Mouse (Mus musculus): ENCODE results near the gene Zfp341. TPM values are rescaled to one million over a fixed set of nuclear protein-coding genes. Genes with fewer than 3 reads are reported as not detected.

Gene Zfp341
- total and polyA plus RNA-seq, 3 experiments, result 2.7 to 4.0 (median 3.1) TPM

GRCm38 (mm10) chr2:154593025-154593424, 20.1 kb upstream of the Zfp341 start:
- intact Hi-C loops (cut with DNase I), result loop anchor here (1.0 kb wide), 1 partner anchor 20 kb away; the partner anchor contains the start of genes 4930519P11Rik and Zfp341
- Histone ChIP-seq H3K27me3 (ENCODE audit: control insufficient read depth, insufficient read depth, low read length) (no peaks in the 10 kb centered on the region), H3K36me3 (ENCODE audit: control insufficient read depth, insufficient read depth, low read length) (no peaks in the 10 kb centered on the region), H3K27ac (no peak overlapping the region), H3K4me1 (ENCODE audit: control insufficient read depth, insufficient read depth, low read length) (peaks cover 2% of the 10 kb centered on the region; the same call in 1 of the 2 replicates), H3K9ac (ENCODE audit: low read depth, low read length) (no peak overlapping the region), H3K4me3 (no peak overlapping the region), H3K79me2 (replicated peaks; ENCODE audit: control insufficient read depth, insufficient read depth, low read length) (no peaks in the 10 kb centered on the region)
- no peak for TF ChIP-seq POLR2A (IDR thresholded peaks at IDR 0.05; ENCODE audit: insufficient read depth, low read depth, low read length)
- peak; percentile 81 for TF ChIP-seq CTCF (IDR thresholded peaks at IDR 0.05)
- TF ChIP-seq EP300 (IDR thresholded peaks at IDR 0.05; ENCODE audit: insufficient read depth, low read depth, low read length), result no peak
- DNase-seq, result peak; percentile 36 to 45
- 63% methylated on average over 3 of the region's 3 CpGs for WGBS

- Histone ChIP-seq H3K36me3 (ENCODE audit: control insufficient read depth, insufficient read depth, low read length) (no peaks in the 10 kb centered on the region), H3K79me2 (replicated peaks; ENCODE audit: control insufficient read depth, insufficient read depth, low read length) (no peaks in the 10 kb centered on the region), H3K27ac (no peak overlapping the region), H3K9ac (ENCODE audit: low read depth, low read length) (no peak overlapping the region), H3K4me1 (ENCODE audit: control insufficient read depth, insufficient read depth, low read length) (peaks cover 2% of the 10 kb centered on the region; the same call in 1 of the 2 replicates), H3K27me3 (ENCODE audit: control insufficient read depth, insufficient read depth, low read length) (no peaks in the 10 kb centered on the region), H3K4me3 (no peak overlapping the region)
- TF ChIP-seq POLR2A (IDR thresholded peaks at IDR 0.05; ENCODE audit: insufficient read depth, low read depth, low read length) (no peak), EP300 (IDR thresholded peaks at IDR 0.05; ENCODE audit: insufficient read depth, low read depth, low read length) (no peak), CTCF (IDR thresholded peaks at IDR 0.05) (no peak)
- 50% methylated on average over 5 of the region's 5 CpGs for WGBS
- intact Hi-C loops (cut with DNase I), result no loop called here
- DNase-seq, result peak in 1 of 2 experiments; percentile 30
Observed at GRCm38 (mm10) chr2:154595775-154596174, 17.3 kb upstream of the Zfp341 start.

GRCm38 (mm10) chr2:154597399-154597798, 15.7 kb upstream of the Zfp341 start:
- no peaks in the 10 kb centered on the region for H3K36me3 ChIP-seq (ENCODE audit: control insufficient read depth, insufficient read depth, low read length)
- no peak for DNase-seq

GRCm38 (mm10) chr2:154600586-154600985, 12.5 kb upstream of the Zfp341 start:
- no peak overlapping the region for H3K9ac ChIP-seq (ENCODE audit: low read depth, low read length)
- no peaks in the 10 kb centered on the region for H3K27me3 ChIP-seq (ENCODE audit: control insufficient read depth, insufficient read depth, low read length)
- H3K4me3 ChIP-seq, result no peak overlapping the region
- TF ChIP-seq CTCF (IDR thresholded peaks at IDR 0.05), result no peak
- TF ChIP-seq POLR2A (IDR thresholded peaks at IDR 0.05; ENCODE audit: insufficient read depth, low read depth, low read length), result no peak
- TF ChIP-seq EP300 (IDR thresholded peaks at IDR 0.05; ENCODE audit: insufficient read depth, low read depth, low read length), result no peak
- H3K27ac ChIP-seq, result no peak overlapping the region
- intact Hi-C loops (cut with DNase I), result no loop called here
- no peaks in the 10 kb centered on the region for H3K79me2 ChIP-seq (replicated peaks; ENCODE audit: control insufficient read depth, insufficient read depth, low read length)
- no peaks in the 10 kb centered on the region for H3K36me3 ChIP-seq (ENCODE audit: control insufficient read depth, insufficient read depth, low read length)
- 78% methylated on average over 6 of the region's 6 CpGs for WGBS
- peaks cover 3% of the 10 kb centered on the region for H3K4me1 ChIP-seq (ENCODE audit: control insufficient read depth, insufficient read depth, low read length)
- DNase-seq, result no peak

More at GRCm38 (mm10) chr2:154597399-154597798, 15.7 kb upstream of the Zfp341 start:
- no peak for TF ChIP-seq CTCF (IDR thresholded peaks at IDR 0.05)
- TF ChIP-seq POLR2A (IDR thresholded peaks at IDR 0.05; ENCODE audit: insufficient read depth, low read depth, low read length), result no peak
- no peak for TF ChIP-seq EP300 (IDR thresholded peaks at IDR 0.05; ENCODE audit: insufficient read depth, low read depth, low read length)
- Histone ChIP-seq H3K79me2 (replicated peaks; ENCODE audit: control insufficient read depth, insufficient read depth, low read length) (no peaks in the 10 kb centered on the region), H3K9ac (ENCODE audit: low read depth, low read length) (no peak overlapping the region), H3K4me1 (ENCODE audit: control insufficient read depth, insufficient read depth, low read length) (peaks cover 2% of the 10 kb centered on the region; the same call in 1 of the 2 replicates), H3K27ac (no peak overlapping the region), H3K4me3 (no peak overlapping the region), H3K27me3 (ENCODE audit: control insufficient read depth, insufficient read depth, low read length) (no peaks in the 10 kb centered on the region)
- WGBS, result 86% methylated on average over 3 of the region's 3 CpGs
- intact Hi-C loops (cut with DNase I), result no loop called here

- peaks cover 2% of the 10 kb centered on the region for H3K4me1 ChIP-seq (ENCODE audit: control insufficient read depth, insufficient read depth, low read length)
Observed at GRCm38 (mm10) chr2:154601324-154601723, 11.8 kb upstream of the Zfp341 start.

GRCm38 (mm10) chr2:154603007-154603637, 10.0 kb upstream of the Zfp341 start:
- H3K79me2 ChIP-seq (replicated peaks; ENCODE audit: control insufficient read depth, insufficient read depth, low read length), result no peaks in the 10 kb centered on the region
- peak overlapping the region; percentile 92 for H3K27ac ChIP-seq
- 7% methylated on average over 22 of the region's 22 CpGs for WGBS
- peak overlapping the region; percentile 97 for H3K9ac ChIP-seq (ENCODE audit: low read depth, low read length)
- TF ChIP-seq EP300 (IDR thresholded peaks at IDR 0.05; ENCODE audit: insufficient read depth, low read depth, low read length), result no peak
- TF ChIP-seq POLR2A (IDR thresholded peaks at IDR 0.05; ENCODE audit: insufficient read depth, low read depth, low read length), result no peak
- no peak for TF ChIP-seq CTCF (IDR thresholded peaks at IDR 0.05)
- no peaks in the 10 kb centered on the region for H3K27me3 ChIP-seq (ENCODE audit: control insufficient read depth, insufficient read depth, low read length)
- DNase-seq, result no peak
- H3K36me3 ChIP-seq (ENCODE audit: control insufficient read depth, insufficient read depth, low read length), result no peaks in the 10 kb centered on the region
- peak overlapping the region; percentile 97 for H3K4me3 ChIP-seq
- peaks cover 2% of the 10 kb centered on the region for H3K4me1 ChIP-seq (ENCODE audit: control insufficient read depth, insufficient read depth, low read length)
- intact Hi-C loops (cut with DNase I), result loop anchor here (2.0 kb wide), 1 partner anchor 32 kb away; no protein-coding TSS in a partner anchor

More at GRCm38 (mm10) chr2:154601324-154601723, 11.8 kb upstream of the Zfp341 start:
- Histone ChIP-seq H3K36me3 (ENCODE audit: control insufficient read depth, insufficient read depth, low read length) (no peaks in the 10 kb centered on the region), H3K9ac (ENCODE audit: low read depth, low read length) (no peak overlapping the region), H3K4me3 (no peak overlapping the region), H3K27me3 (ENCODE audit: control insufficient read depth, insufficient read depth, low read length) (no peaks in the 10 kb centered on the region), H3K79me2 (replicated peaks; ENCODE audit: control insufficient read depth, insufficient read depth, low read length) (no peaks in the 10 kb centered on the region), H3K27ac (no peak overlapping the region)
- TF ChIP-seq CTCF (IDR thresholded peaks at IDR 0.05) (no peak), EP300 (IDR thresholded peaks at IDR 0.05; ENCODE audit: insufficient read depth, low read depth, low read length) (no peak), POLR2A (IDR thresholded peaks at IDR 0.05; ENCODE audit: insufficient read depth, low read depth, low read length) (no peak)
- intact Hi-C loops (cut with DNase I), result no loop called here
- 63% methylated on average over 3 of the region's 3 CpGs for WGBS
- DNase-seq, result no peak
